Mouse (Mus musculus) forebrain, embryonic 15.5 days (tissue): ENCODE results near the gene Ptpn23. TPM values are rescaled to one million over a fixed set of nuclear protein-coding genes. Genes with fewer than 3 reads are reported as not detected.
"Not testable (repeated sequence)": the region's sequence is repeated elsewhere in the genome, so short reads cannot be mapped to it uniquely, and the experiment has no call there.

ENCODE experiments used
- ATAC-seq: fragments of 200-750 bp; cut with Nextera tagmentation; replicated peaks from 2 replicates; pipeline ENCODE4 v1.8.0; 2017; ENCODE audit warnings: mild to moderate bottlenecking, moderate TSS enrichment, moderate library complexity
- H3K27ac ChIP-seq: fragments of 300-500 bp; sonication (generic); replicated peaks from 2 replicates; pipeline ENCODE4 v1.5.1; 2015; ENCODE audit warnings: mild to moderate bottlenecking, inconsistent platforms
- H3K27me3 ChIP-seq: fragments of 300-500 bp; sonication (generic); 2 replicates; pipeline ENCODE4 v1.6.1; 2015; ENCODE audit warnings: inconsistent platforms
- H3K36me3 ChIP-seq: fragments of 300-500 bp; sonication (generic); 2 replicates; pipeline ENCODE4 v1.6.1; 2015; ENCODE audit warnings: mild to moderate bottlenecking, inconsistent platforms
- H3K4me1 ChIP-seq: fragments of 300-500 bp; sonication (generic); 2 replicates; pipeline ENCODE4 v1.6.1; 2015; ENCODE audit warnings: inconsistent platforms
- H3K4me2 ChIP-seq: fragments of 300-500 bp; sonication (generic); replicated peaks from 2 replicates; pipeline ENCODE4 v1.6.1; 2015; ENCODE audit warnings: mild to moderate bottlenecking, inconsistent platforms
- H3K4me3 ChIP-seq: fragments of 300-500 bp; sonication (generic); 2 replicates; pipeline ENCODE4 v1.5.1; 2015; ENCODE audit warnings: mild to moderate bottlenecking, inconsistent platforms
- H3K9ac ChIP-seq: fragments of 300-500 bp; sonication (generic); replicated peaks from 2 replicates; pipeline ENCODE4 v1.6.1; 2015; ENCODE audit warnings: mild to moderate bottlenecking, inconsistent platforms
- H3K9me3 ChIP-seq: fragments of 300-500 bp; sonication (generic); 2 replicates; pipeline ENCODE4 v1.6.1; 2016; ENCODE audit warnings: inconsistent platforms
- WGBS: fragments of 180-500 bp; shearing (Covaris S2); methylation state at CpG from one replicate; pipeline ENCODE4 v1.1.7; 2015; ENCODE audit warnings: mixed read lengths; 5-methylcytosine and 5-hydroxymethylcytosine counted together
- polyA plus RNA-seq: library from polyadenylated mRNA; unstranded; fragments of >200 nt; fragmentation: Nextera tagmentation; extraction: Ambion mirVana; gene quantifications from 2 replicates; pipeline ENCODE4 v1.2.1, GENCODE M21; 2015

The Ptpn23 gene
- polyA plus RNA-seq, 1 experiment from 2014 or later = 24.0 TPM

DNA sequence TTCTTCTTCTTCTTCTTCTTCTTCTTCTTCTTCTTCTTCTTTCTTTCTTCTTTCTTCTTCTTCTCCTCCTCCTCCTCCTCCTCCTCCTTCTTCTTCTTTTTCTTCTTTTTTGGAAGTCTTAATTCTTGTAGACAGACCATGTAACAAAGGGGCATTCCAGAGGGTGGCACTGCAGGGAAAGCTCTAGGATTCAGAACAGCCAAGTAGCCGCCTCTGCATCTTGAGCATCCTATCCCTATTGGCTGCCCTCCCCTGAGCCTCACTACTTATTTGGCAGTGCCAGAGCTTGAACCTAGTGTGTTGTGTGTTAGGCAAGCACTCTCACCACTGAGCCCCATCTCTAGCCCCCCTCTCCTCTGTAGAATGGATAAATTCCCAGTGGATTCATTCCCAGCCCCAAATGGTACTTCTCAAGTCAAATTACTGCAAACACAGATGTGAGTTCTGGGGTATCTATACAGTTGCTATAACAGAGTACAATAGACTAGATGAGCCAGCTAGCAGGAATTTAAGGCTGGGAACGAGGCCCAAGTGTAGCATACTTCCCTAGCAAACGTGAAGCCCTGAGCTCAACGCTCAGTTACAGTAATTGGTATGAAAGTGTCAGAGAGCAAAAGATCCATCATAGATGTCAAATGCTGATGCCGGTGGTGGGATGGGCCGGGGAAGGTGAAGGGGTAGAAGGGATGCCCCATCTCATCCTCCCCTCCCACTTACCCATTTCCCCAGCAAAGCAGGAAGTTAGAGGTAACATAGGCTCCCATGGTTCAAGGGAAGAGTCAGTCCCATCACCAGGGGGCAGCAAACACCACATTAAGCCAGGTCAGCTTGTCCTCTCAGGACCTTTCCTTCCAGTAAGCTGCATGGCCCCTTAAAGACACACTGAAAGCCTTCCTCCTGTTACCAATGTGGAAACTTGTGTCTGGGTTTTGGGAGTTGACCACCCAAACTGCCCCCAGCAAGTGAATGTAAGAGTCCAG lies 3.2 kb upstream of the Ptpn23 start:
- Histone ChIP-seq H3K9me3 (no peaks in the 10 kb centered on the region), H3K4me2 (no peak overlapping the region), H3K9ac (no peak overlapping the region), H3K4me3 (no peak overlapping the region), H3K27me3 (no peaks in the 10 kb centered on the region), H3K4me1 (peaks cover 19% of the 10 kb centered on the region), H3K36me3 (no peaks in the 10 kb centered on the region), H3K27ac (no peak overlapping the region)
- no peak for ATAC-seq
- 42% methylated on average over 6 of the region's 6 CpGs for WGBS

DNA sequence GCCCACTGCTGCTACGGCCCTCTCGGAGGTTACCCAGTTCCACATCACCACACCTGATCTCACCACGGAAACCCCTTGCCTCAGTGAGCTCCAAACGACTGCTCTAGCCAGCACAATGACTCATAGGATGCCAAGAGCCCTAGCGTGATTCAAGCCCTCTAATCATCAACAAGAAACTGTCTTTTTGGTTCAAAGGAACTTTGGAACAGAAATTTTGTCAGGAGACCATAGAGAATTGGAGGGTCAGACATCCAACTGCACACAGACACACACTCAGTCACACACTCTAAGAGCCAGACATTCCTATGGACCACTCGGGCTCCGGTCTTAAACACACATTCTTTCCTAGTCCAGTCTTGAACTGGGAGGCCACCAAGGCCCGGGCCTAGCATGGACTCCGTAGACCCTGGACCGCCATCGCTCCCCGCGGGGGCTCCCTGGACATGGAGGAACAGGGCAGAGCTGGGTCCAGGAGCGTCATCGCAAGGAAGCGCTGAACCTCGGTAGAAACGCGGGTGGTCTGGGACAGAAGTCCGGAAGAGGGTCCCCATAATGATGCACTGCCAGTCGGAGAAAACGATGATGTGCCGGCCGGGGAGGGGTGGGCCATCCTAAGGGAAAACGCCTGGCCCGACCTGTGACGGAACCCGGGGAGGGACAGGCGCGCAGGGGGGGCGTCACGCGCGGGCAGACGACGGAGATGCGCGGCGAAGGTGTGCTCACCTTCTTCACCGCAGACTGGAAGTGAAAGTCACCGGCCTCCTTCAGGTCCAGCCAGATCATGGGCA lies 508 bp downstream of the Ptpn23 start:
- under 1% methylated on average over 41 of the region's 41 CpGs for WGBS
- H3K27me3 ChIP-seq = no peaks in the 10 kb centered on the region
- ATAC-seq = peak; percentile 68

DNA sequence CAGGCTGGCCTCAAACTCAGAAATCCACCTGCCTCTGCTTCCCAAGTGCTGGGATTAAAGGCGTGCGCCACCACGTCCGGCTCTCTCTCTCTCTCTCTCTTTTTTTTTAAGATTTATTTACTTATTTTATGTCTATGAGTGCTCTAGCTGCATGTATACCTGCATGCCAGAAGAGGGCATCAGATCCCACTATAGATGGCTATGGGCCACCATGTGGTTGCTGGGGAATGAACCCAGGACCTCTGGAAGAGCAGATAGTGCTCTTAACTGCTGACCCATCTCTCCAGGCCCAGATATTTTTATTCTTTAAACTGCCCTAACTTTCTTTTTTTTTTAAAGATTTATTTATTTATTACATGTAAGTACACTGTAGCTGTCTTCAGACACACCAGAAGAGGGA lies 4.8 kb downstream of the Ptpn23 start:
- not testable (repeated sequence) for H3K36me3 ChIP-seq, H3K4me2 ChIP-seq, H3K4me3 ChIP-seq, H3K9me3 ChIP-seq, H3K27ac ChIP-seq, ATAC-seq, H3K27me3 ChIP-seq, H3K9ac ChIP-seq
- peaks cover 21% of the 10 kb centered on the region for H3K4me1 ChIP-seq
- WGBS = 86% methylated on average over 4 of the region's 4 CpGs

More for the DNA sequence above, 508 bp downstream of the Ptpn23 start:
- H3K4me3 ChIP-seq = peak overlapping the region; percentile 96
- no peaks in the 10 kb centered on the region for H3K36me3 ChIP-seq
- H3K4me2 ChIP-seq = peak overlapping the region; percentile 84
- no peaks in the 10 kb centered on the region for H3K9me3 ChIP-seq
- H3K27ac ChIP-seq = peak overlapping the region; percentile 78
- peaks cover 28% of the 10 kb centered on the region for H3K4me1 ChIP-seq
- peak overlapping the region; percentile 98 for H3K9ac ChIP-seq

DNA sequence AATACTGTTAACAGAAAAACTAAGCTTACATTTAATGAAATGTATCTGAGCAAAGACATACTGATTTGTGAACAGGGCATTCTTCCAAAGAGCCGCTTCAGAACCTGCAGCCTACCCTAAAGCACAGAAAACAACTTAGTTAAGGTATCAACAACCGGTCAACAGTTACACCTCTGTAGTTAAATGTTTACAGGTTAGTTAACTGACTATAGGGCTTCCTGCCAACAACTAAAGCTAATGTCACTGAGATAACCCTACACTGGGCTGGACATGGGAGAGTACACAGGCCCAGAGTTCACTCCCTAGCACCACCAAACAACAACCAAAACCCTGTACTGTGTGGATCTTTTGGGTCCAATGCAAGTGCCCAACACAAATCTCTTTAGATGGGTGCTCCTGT lies 5.3 kb downstream of the Ptpn23 start:
- Histone ChIP-seq H3K9ac (no peak overlapping the region), H3K36me3 (peaks cover 4% of the 10 kb centered on the region; the same call in 1 of the 2 replicates), H3K9me3 (no peaks in the 10 kb centered on the region), H3K27me3 (no peaks in the 10 kb centered on the region), H3K27ac (no peak overlapping the region), H3K4me3 (no peak overlapping the region), H3K4me2 (no peak overlapping the region), H3K4me1 (peaks cover 21% of the 10 kb centered on the region)
- ATAC-seq = no peak
- 93% methylated on average over 2 of the region's 2 CpGs for WGBS

DNA sequence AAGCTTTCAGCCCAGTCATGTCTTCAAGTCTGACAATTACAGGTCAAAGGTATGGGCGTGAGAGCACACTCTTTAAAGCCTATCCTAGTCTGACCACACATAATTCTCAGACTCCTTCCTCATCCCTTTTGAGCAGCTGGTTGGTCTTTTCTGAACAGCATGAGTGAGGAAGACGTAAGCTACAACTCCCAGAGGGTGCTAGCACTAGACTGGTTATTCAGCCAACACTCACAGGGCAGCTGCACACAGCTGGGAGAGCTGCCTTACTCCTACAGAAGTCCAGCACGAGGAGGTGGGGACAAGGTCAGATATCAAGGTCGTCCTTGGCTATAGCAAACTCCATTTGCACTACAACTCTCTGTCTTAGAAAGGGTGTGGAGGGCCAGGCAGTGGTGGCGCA lies 7.4 kb downstream of the Ptpn23 start:
- Histone ChIP-seq H3K36me3 (peaks cover 17% of the 10 kb centered on the region), H3K9me3 (no peaks in the 10 kb centered on the region), H3K4me3 (no peak overlapping the region), H3K4me2 (no peak overlapping the region), H3K9ac (no peak overlapping the region), H3K4me1 (peaks cover 4% of the 10 kb centered on the region; the same call in 1 of the 2 replicates), H3K27ac (no peak overlapping the region), H3K27me3 (no peaks in the 10 kb centered on the region)
- 84% methylated on average over 5 of the region's 5 CpGs for WGBS
- no peak for ATAC-seq

DNA sequence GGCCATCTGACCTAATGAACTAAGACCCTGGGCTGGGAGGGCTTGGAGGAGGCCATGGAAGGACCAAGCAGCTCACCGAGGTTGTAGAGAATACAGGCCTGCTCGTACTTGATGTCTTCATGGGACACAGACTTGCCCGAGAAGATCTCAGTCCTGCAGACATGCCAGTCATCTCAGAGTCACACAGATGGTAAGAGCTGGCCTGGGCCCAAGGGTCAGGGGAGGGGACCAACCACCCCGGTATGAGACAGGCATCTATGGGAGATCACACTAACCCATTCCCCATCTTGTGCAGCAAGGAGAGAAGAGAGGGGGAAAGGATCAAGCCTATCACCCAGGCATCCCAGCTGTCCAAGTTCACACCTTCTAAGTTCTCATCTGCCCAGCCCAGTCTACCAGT lies 14.7 kb downstream of the Ptpn23 start:
- Histone ChIP-seq H3K4me2 (no peak overlapping the region), H3K9ac (no peak overlapping the region), H3K4me1 (no peaks in the 10 kb centered on the region), H3K36me3 (peaks cover 79% of the 10 kb centered on the region), H3K27me3 (no peaks in the 10 kb centered on the region), H3K9me3 (no peaks in the 10 kb centered on the region), H3K4me3 (no peak overlapping the region), H3K27ac (no peak overlapping the region)
- ATAC-seq = no peak
- WGBS = 88% methylated on average over 4 of the region's 4 CpGs

DNA sequence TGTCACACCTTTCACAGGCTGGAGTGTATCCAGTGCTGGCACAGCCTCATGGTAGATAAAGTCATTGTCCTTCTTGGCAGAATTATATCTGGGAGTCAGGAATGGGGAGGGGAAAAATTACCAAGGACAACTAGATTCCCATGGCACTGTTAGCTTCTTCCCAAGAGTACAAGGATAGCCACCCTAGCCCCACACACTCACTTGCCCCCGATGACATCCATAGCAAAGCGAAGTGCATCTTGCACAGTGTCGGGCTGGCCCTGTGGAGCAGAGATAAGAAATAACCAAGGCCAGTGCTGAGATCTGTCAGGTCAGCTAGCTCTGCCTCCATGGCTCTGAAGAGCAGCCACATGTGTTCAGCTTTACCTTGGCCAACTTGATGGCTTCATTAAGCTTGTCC lies 17.2 kb downstream of the Ptpn23 start:
- no peak overlapping the region for H3K4me3 ChIP-seq
- 96% methylated on average over 3 of the region's 3 CpGs for WGBS
- H3K4me1 ChIP-seq = no peaks in the 10 kb centered on the region
- H3K9ac ChIP-seq = no peak overlapping the region
- H3K27ac ChIP-seq = no peak overlapping the region
- peaks cover 85% of the 10 kb centered on the region for H3K36me3 ChIP-seq
- H3K4me2 ChIP-seq = no peak overlapping the region
- H3K9me3 ChIP-seq = no peaks in the 10 kb centered on the region
- no peak for ATAC-seq
- no peaks in the 10 kb centered on the region for H3K27me3 ChIP-seq

DNA sequence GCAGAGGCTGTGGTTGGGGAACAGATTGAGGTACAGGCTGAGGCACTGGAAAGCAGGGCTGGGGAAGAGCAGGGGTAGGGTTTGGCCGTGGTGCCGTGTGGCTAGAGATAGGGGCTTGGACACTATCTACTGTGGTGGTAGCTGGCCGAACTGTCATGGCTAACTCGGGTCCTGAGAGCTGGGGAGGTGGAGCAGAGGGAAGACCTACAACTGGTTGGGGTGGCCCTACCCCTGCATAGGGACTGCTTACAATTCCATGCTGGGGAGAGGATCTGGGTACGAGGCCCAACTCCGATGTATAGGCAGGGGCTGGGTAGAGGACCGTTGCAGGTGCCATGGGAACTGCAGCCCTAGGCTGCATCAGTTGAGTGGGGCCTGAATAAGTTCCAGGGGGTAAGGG lies 20.0 kb downstream of the Ptpn23 start:
- Histone ChIP-seq H3K9me3 (no peaks in the 10 kb centered on the region), H3K4me3 (no peak overlapping the region), H3K36me3 (peaks cover 98% of the 10 kb centered on the region), H3K27ac (no peak overlapping the region), H3K4me1 (no peaks in the 10 kb centered on the region), H3K4me2 (no peak overlapping the region), H3K27me3 (no peaks in the 10 kb centered on the region), H3K9ac (no peak overlapping the region)
- ATAC-seq = no peak
- WGBS = 99% methylated on average over 7 of the region's 7 CpGs

DNA sequence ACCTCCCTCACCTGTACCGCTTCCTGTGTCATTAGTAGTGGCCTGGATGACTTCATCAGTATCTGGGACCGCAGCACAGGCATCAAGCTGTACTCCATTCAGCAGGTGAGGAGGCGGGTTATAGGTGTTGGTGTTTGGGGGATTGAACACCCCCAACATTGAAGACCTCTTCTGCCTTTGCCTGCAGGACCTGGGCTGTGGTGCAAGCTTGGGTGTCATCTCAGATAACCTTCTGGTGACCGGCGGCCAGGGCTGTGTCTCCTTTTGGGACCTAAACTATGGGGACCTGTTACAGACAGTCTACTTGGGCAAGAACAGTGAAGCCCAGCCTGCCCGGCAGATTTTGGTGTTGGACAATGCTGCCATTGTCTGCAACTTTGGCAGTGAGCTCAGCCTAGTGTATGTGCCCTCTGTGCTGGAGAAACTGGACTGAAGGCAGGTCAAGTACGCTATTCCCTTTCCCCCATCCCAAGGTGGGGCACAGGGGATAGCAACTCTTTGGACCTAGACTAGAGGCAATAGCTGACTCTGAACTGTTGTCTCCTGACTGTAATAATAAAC lies 23.6 kb downstream of the Ptpn23 start:
- ATAC-seq = no peak
- H3K27me3 ChIP-seq = no peaks in the 10 kb centered on the region
- no peak overlapping the region for H3K27ac ChIP-seq
- H3K36me3 ChIP-seq = peaks cover 88% of the 10 kb centered on the region
- H3K4me3 ChIP-seq = no peak overlapping the region
- H3K4me2 ChIP-seq = no peak overlapping the region
- no peaks in the 10 kb centered on the region for H3K9me3 ChIP-seq
- 82% methylated on average over 7 of the region's 7 CpGs for WGBS
- no peak overlapping the region for H3K9ac ChIP-seq
- H3K4me1 ChIP-seq = no peaks in the 10 kb centered on the region

DNA sequence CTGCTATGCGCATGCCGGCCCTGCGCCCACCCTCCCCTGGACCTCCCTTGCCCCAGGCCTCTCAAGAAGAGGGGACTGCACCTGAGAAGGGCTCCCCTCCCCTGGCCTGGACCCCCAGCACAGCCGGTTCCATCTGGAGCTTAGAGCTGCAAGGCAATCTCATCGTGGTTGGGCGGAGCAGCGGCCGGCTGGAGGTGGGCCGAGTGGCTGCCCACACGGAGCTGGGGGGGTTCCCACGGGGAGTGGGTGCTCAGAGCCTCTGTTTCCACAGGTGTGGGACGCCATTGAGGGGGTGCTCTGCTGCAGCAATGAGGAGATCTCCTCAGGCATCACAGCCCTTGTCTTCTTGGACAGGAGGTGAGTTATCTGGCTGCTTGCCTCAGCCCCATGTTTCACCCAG lies 26.7 kb downstream of the Ptpn23 start:
- Histone ChIP-seq H3K36me3 (peaks cover 78% of the 10 kb centered on the region), H3K9me3 (no peaks in the 10 kb centered on the region)
- WGBS = 85% methylated on average over 12 of the region's 12 CpGs

DNA sequence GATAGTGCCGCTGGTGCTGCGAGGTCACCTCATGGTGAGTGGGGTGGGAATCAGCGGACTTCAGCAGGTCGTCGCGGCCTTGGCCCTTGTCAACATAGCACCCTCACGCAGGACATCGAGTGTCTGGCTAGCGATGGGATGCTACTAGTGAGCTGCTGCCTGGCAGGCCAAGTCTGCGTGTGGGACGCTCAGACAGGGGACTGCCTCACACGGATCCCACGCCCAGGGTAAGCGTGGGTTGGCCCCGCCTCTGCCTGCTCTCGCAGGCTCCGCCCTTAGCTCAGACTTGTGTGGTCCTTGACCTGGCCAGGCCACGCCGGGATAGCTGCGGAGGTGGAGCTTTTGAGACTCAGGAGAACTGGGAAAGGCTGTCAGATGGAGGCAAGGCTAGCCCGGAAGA lies 27.4 kb downstream of the Ptpn23 start:
- ATAC-seq = no peak; the same call in 1 of the 2 replicates
- Histone ChIP-seq H3K27me3 (no peaks in the 10 kb centered on the region), H3K27ac (no peak overlapping the region), H3K4me3 (no peak overlapping the region), H3K9me3 (no peaks in the 10 kb centered on the region), H3K36me3 (peaks cover 78% of the 10 kb centered on the region), H3K4me2 (no peak overlapping the region), H3K9ac (no peak overlapping the region), H3K4me1 (no peaks in the 10 kb centered on the region)
- WGBS = 41% methylated on average over 21 of the region's 21 CpGs

More for the DNA sequence above, 26.7 kb downstream of the Ptpn23 start:
- no peak overlapping the region for H3K27ac ChIP-seq
- no peak overlapping the region for H3K4me2 ChIP-seq
- no peaks in the 10 kb centered on the region for H3K27me3 ChIP-seq
- H3K4me1 ChIP-seq = no peaks in the 10 kb centered on the region
- no peak overlapping the region for H3K9ac ChIP-seq
- ATAC-seq = no peak; the same call in 1 of the 2 replicates
- H3K4me3 ChIP-seq = no peak overlapping the region

DNA sequence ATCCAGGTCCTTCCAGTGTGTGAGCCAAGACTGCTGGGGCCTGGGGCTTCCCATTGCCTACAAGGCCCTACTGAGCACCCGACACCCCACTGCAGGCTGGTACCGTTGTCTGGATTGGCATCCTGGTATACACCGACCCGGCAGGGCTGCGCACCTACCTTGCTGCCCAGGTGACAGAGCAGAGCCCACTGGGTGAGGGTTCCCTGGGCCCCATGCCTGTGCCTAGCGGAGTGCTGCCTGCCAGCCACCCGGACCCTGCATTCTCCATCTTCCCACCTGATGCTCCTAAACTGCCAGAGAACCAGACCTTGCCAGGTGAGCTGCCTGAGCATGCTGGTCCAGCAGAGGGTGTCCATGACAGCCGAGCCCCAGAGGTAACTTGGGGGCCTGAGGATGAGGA lies 28.7 kb downstream of the Ptpn23 start:
- WGBS = 94% methylated on average over 8 of the region's 8 CpGs

More for the DNA sequence above, 28.7 kb downstream of the Ptpn23 start:
- no peak overlapping the region for H3K4me3 ChIP-seq
- no peaks in the 10 kb centered on the region for H3K9me3 ChIP-seq
- no peak for ATAC-seq
- H3K36me3 ChIP-seq = peaks cover 70% of the 10 kb centered on the region
- H3K9ac ChIP-seq = no peak overlapping the region
- H3K27me3 ChIP-seq = no peaks in the 10 kb centered on the region
- no peak overlapping the region for H3K27ac ChIP-seq
- no peaks in the 10 kb centered on the region for H3K4me1 ChIP-seq
- H3K4me2 ChIP-seq = no peak overlapping the region
